Mouse (Mus musculus): ENCODE results near the gene Cd96.
"Not testable (repeated sequence)": the region's sequence is repeated elsewhere in the genome, so short reads cannot be mapped to it uniquely, and the experiment has no call there.

Cd96 gene

GRCm38 (mm10) chr16:46120020-46120419, at the start of gene Cd96:
Gene Cd96 (minus strand): TSS chr16:46120251.
- DNase-seq (ENCODE audit: low spot score) = no peak

- DNase-seq (ENCODE audit: low spot score) = no peak
Measured at GRCm38 (mm10) chr16:46166971-46167370, 46.9 kb upstream of the Cd96 start.

DNA sequence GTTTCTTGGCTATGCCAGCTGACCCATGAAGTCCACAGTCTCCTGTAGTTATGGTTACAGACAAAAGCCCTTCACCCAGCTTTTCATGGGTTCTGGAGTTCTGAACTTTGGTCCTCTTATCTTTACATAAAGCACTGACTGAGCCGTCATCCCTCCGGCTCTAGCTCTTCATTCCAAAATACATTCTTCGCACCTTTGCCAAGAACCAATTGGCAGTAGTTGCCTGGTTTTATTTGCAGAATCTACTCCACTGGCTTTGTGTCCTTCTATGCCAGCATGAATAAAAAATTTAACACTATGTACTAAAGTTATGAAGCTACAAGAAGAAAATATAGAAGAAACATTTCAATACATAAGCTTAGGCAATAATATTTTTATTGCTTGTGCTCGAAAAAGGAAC, 45.3 kb upstream of the Cd96 start:
- no peak for DNase-seq (ENCODE audit: low spot score)

GRCm38 (mm10) chr16:46154832-46155231, 34.8 kb upstream of the Cd96 start, which contains the start of gene Gm4737:
Gene Gm4737 (minus strand): TSS chr16:46155077.
- not testable (repeated sequence) for DNase-seq (ENCODE audit: low spot score)

- peak; percentile 13 for DNase-seq (ENCODE audit: low spot score)
Measured at GRCm38 (mm10) chr16:46151141-46151540, 31.1 kb upstream of the Cd96 start.

- no peak for DNase-seq (ENCODE audit: low spot score)
Measured at GRCm38 (mm10) chr16:46148661-46149341, 28.8 kb upstream of the Cd96 start.

GRCm38 (mm10) chr16:46146962-46147361, 26.9 kb upstream of the Cd96 start:
- DNase-seq (ENCODE audit: low spot score) = no peak

DNA sequence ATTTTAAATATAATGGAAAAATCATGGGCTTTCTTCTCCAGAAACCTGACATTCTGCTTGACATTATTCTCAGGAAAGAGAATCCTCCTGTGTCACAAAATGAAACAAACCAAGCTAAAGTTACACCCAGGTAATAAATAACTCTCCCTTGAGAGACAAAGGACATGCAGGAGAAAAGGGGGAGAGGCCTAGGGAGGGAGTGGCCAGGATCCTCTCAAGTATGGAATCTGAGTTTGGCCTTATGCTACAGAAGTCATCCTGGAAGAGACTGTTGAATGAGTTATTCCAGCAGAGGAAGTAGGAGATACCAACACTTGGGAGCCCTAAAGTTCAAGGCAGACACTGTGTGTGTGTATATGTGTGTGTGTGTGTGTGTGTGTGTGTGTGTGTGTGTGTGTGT, 2.2 kb upstream of the Cd96 start:
- DNase-seq (ENCODE audit: low spot score) = no peak

- DNase-seq (ENCODE audit: low spot score) = peak; percentile 60
Measured at GRCm38 (mm10) chr16:46121420-46121819, 1.4 kb upstream of the Cd96 start.

GRCm38 (mm10) chr16:46120607-46121006, 556 bp upstream of the Cd96 start:
- no peak for DNase-seq (ENCODE audit: low spot score)

GRCm38 (mm10) chr16:46117645-46118044, 2.4 kb downstream of the Cd96 start:
- DNase-seq (ENCODE audit: low spot score) = no peak

GRCm38 (mm10) chr16:46114727-46115126, 5.3 kb downstream of the Cd96 start:
- no peak for DNase-seq (ENCODE audit: low spot score)

DNA sequence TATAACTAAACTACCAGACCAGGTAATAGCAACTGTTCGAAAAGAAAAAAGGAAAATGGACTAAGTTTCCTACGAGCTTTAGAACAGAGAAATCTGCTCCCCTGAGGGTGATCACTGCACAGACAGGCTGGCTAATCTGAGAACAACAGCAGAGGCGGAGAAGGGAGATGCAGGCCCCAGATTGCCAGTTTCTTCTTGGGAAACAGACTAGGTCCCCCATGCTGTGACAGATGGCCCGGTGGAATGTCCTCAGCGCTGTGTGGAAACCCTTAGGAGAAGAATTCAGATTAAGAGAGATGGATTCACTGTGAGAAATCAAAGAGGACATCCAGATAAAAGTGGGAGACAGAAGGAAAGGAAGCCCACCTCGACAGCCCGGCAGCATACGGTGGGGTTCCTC, 10.5 kb downstream of the Cd96 start:
- no peak for DNase-seq (ENCODE audit: low spot score)

DNA sequence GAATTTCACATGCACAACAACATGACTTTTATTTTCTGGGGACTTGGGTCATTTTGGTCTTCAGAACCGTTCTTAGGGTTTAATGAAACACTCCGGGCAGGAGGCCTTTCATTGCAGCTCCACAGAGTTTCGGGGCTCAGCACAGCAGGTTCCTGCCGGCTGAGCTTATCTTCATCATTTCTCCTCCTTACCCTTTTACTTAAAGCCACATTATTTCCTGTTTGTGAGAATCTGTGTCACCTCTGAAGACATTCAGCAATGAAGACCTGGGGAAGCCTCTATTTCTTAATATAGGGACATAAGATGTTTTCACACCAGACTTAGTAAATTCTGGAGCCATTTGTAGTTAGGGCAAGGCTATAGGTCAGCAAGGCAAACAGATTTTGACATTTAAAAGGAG, 12.6 kb downstream of the Cd96 start:
- DNase-seq (ENCODE audit: low spot score) = no peak

DNA sequence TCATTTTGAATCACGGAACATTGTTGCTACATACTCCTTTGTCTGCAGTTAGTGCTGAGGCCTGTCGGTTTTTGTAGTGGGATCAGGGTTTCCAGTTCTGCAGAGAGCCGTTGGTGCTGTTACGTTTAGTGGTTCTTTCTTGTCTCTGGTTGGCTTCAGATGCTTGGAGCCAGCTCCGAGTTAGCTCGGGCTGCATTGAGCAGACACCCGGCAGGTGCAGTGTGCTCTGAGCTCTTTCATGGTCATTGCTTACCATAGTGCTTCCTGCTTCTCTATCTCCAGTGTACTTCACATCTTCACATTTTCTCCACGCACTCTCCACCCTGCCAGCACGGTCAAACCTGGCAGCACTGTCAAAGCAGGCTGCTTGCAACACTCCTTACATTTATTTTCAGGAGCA, 15.6 kb downstream of the Cd96 start:
- no peak for DNase-seq (ENCODE audit: low spot score)

- DNase-seq (ENCODE audit: low spot score) = no peak
Measured at GRCm38 (mm10) chr16:46101748-46102147, 18.3 kb downstream of the Cd96 start.

DNA sequence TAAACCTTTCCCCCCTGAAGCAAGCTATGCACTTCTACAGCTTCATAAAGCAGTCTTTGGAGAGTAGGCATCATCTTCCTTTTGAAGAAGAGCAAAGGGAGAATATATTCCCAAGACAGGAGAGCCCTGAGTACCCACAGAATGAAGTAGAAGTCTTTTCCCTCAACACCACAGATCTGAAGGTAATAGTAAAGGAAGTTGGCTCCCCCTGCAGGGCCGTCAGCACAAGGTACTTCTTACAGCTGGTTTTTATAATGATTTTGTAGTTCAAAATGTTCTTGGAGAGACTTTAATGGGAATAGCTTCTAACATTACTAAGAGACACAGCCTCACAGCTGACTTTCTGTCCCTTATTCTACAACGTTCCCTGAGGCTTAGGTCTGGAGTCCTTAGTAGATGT, 19.8 kb downstream of the Cd96 start:
- no peak for DNase-seq (ENCODE audit: low spot score)

DNA sequence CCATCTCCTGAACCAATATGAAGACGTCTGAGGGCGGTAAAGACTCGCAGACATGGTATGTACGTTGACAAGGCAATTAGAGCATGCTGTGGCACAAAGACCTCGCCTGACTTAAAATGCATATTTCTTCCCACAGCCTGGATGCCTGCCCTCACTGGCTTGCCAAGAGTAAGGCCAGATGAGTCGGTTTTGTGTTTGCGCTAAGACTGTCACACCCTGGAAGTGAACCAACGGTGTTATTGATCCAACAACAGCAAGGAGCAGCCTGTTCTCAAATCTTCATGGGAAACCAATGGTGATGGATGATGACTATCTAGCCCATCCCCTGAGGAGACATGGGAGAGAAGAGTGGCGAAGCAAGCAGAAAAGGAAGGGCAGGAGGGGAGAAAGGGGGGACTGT, 22.6 kb downstream of the Cd96 start:
- DNase-seq (ENCODE audit: low spot score) = no peak

DNA sequence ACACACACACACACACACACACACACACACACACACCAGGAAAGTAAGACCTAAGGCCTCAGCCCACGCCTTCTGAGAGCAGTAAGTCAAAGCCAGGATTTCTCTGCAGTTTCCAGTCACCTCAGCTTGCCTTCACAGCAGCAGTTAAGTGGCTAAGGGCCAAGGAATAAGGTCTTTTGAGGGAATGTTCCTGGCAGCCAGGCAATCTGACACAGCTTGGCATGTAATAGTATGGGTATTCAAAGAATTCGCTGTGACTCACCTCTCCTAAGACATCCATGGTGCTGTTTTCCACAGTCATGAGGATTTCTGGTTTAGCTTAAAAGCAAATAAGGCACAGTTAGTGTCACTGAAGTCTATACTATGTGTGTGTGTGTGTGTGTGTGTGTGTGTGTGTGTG, 25.6 kb downstream of the Cd96 start:
- no peak for DNase-seq (ENCODE audit: low spot score)

DNA sequence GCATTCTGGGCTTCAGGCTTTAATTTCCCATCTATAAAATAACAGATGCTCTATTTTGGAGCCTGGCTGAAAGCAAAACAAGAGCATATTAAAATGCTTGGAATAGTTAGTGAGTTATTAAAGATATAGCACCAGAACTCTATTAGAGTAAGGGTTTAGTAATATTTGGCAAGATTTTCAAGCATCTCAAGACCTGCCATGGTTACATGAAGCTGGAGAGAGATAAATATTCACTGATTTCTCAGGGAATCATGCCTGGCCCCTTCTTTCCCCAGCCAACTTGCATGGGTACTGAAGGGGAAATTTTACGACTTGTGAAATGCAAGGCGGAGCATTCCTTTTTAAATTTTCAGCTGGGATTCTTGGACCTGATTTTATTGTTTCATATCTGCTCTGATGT, 27.1 kb downstream of the Cd96 start:
- DNase-seq (ENCODE audit: low spot score) = no peak

DNA sequence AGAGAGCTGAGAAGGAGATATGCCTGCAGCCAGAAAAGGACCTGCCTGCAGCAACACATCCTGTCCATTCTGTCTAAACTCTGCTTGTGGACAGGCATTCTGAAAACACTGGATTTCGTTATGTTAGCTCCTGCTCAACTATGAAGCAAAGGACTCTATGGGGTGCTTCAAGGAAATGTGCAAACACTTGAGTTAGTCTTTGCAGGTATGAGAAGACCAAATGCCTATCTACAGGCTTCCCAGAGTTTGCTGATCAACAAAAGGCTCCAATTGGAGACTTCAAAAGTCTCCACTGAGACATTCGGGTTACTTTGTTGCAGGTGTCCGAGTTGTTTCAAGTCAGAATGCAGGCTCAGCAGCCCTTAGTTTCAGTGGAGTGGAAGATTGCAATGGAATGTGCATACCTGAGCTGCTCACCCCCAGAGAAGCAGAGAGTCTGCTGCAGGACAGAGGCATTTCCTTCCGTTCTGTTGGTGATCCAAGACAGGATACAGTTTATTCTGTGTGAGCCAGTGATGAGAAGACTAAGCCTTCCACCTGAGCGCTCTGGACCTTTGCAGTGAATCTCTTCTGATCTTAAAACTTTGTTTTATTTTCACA, 33.1 kb downstream of the Cd96 start:
- no peak for DNase-seq (ENCODE audit: low spot score)

- DNase-seq (ENCODE audit: low spot score) = no peak
Measured at GRCm38 (mm10) chr16:46068000-46068399, 52.1 kb downstream of the Cd96 start.

- DNase-seq (ENCODE audit: low spot score) = no peak
Measured at GRCm38 (mm10) chr16:46063278-46063677, 56.8 kb downstream of the Cd96 start.

DNA sequence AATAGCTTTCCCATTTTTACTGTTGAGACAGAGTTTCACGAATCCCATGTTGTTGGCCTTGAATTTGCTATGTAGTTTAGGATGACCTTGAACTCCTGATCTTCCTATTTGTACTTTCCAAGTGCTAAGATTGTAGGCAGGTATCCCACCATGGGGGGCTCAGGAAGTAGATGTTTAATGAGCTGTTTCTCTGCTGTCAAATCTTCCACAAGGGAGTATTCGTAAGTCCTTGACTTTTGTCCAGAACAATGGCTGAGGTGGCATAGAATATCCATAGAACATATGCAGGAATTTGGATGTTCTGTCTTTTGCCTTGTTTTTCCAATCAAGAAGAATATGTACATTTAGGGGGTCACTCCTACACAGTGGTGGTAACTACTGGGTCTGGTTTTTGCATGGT, 73.1 kb downstream of the Cd96 start:
- no peak for DNase-seq (ENCODE audit: low spot score)
